Mouse (Mus musculus): ENCODE results near the gene Ensa. TPM values are rescaled to one million over a fixed set of nuclear protein-coding genes. Genes with fewer than 3 reads are reported as not detected.
"Not testable (repeated sequence)": the region's sequence is repeated elsewhere in the genome, so short reads cannot be mapped to it uniquely, and the experiment has no call there.

The Ensa gene
- polyA plus RNA-seq, 1 experiment from 2014 or later = 88.1 TPM

DNA sequence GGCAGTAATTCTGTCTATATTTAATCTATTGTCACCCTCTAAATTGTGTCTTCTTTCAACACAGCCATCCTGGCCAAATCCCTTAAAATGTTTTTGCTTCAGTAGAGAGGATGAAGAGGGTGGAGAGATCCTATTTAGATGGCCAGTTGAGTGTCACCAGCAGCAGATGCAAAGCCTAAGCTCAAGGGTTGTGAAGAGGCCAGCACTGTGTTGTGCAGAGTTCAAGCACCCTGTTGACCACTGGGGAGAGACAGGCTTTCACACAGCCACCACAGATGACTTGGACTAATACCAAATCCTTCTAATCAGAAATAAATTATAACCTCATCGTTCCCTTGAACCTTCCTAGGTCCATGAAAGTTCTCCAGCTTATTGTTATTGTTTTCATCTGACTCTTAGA lies 6.3 kb upstream of the Ensa start:
- ATAC-seq (ENCODE audit: low FRiP score) = no peak
- H3K9me3 ChIP-seq (ENCODE audit: control insufficient read depth, low read length) = no peaks in the 10 kb centered on the region
- H3K27me3 ChIP-seq (ENCODE audit: control insufficient read depth, insufficient read depth, low read length) = no peaks in the 10 kb centered on the region
- peak; percentile 71 for DNase-seq (ENCODE audit: low spot score, missing footprints)
- H3K36me3 ChIP-seq (ENCODE audit: control insufficient read depth, insufficient read depth, low read length) = peaks cover 3% of the 10 kb centered on the region; the same call in 1 of the 2 replicates
- H3K27ac ChIP-seq (ENCODE audit: low read depth, low read length) = no peak overlapping the region
- no peak overlapping the region for H3K4me3 ChIP-seq (ENCODE audit: low read depth, low read length)
- no peaks in the 10 kb centered on the region for H3K4me1 ChIP-seq (ENCODE audit: control insufficient read depth, insufficient read depth, low read length)
- H3K9ac ChIP-seq (ENCODE audit: low read length) = no peak overlapping the region
- H3K4me2 ChIP-seq = no peak overlapping the region
- WGBS = 94% methylated on average over 1 of the region's 1 CpGs

DNA sequence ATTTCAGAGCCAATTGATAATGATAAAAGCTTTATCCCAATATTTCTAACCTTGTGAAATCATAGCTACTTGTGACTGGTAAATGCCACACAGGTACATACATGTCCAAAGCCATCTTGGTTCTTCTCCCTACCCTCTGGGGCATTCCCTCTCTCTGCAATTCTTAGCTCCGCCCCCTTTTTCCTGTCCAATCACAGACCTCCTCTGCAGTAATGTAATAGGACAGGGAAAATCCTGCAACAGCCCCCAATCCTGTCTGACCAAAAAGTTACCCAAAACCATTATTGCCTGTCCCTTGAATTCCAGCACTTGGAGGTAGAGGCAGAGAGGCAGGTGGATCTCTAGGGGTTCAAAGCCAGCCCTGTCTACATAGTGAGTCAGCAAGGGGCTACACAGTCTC lies 3.6 kb upstream of the Ensa start:
- no peaks in the 10 kb centered on the region for H3K27me3 ChIP-seq (ENCODE audit: control insufficient read depth, insufficient read depth, low read length)
- DNase-seq (ENCODE audit: low spot score, missing footprints) (peak; percentile 64), ATAC-seq (ENCODE audit: low FRiP score) (no peak)
- no peak overlapping the region for H3K9ac ChIP-seq (ENCODE audit: low read length)
- WGBS = 81% methylated on average over 1 of the region's 1 CpGs
- H3K4me2 ChIP-seq = no peak overlapping the region
- no peaks in the 10 kb centered on the region for H3K9me3 ChIP-seq (ENCODE audit: control insufficient read depth, low read length)
- H3K4me3 ChIP-seq (ENCODE audit: low read depth, low read length) = no peak overlapping the region
- H3K4me1 ChIP-seq (ENCODE audit: control insufficient read depth, insufficient read depth, low read length) = peaks cover 4% of the 10 kb centered on the region
- H3K27ac ChIP-seq (ENCODE audit: low read depth, low read length) = no peak overlapping the region
- peaks cover 3% of the 10 kb centered on the region; the same call in 1 of the 2 replicates for H3K36me3 ChIP-seq (ENCODE audit: control insufficient read depth, insufficient read depth, low read length)

DNA sequence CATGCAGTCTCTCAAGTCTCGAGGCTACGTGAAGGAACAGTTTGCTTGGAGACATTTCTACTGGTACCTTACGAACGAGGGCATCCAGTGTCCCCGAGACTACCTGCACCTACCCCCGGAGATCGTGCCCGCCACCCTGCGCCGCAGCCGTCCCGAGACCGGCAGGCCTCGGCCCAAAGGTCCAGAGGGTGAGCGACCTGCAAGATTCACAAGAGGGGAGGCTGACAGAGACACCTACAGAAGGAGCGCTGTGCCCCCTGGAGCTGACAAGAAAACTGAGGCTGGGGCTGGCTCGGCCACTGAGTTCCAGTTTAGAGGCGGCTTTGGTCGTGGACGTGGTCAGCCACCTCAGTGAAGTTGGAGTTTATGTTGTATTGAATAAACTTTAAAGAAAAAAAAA lies 2.4 kb upstream of the Ensa start:
- not testable (repeated sequence) for H3K9me3 ChIP-seq (ENCODE audit: control insufficient read depth, low read length); H3K9ac ChIP-seq (ENCODE audit: low read length); H3K4me2 ChIP-seq; H3K4me1 ChIP-seq (ENCODE audit: control insufficient read depth, insufficient read depth, low read length); ATAC-seq (ENCODE audit: low FRiP score); H3K36me3 ChIP-seq (ENCODE audit: control insufficient read depth, insufficient read depth, low read length); H3K27me3 ChIP-seq (ENCODE audit: control insufficient read depth, insufficient read depth, low read length); H3K4me3 ChIP-seq (ENCODE audit: low read depth, low read length); H3K27ac ChIP-seq (ENCODE audit: low read depth, low read length); DNase-seq (ENCODE audit: low spot score, missing footprints)
- WGBS = 92% methylated on average over 20 of the region's 20 CpGs

DNA sequence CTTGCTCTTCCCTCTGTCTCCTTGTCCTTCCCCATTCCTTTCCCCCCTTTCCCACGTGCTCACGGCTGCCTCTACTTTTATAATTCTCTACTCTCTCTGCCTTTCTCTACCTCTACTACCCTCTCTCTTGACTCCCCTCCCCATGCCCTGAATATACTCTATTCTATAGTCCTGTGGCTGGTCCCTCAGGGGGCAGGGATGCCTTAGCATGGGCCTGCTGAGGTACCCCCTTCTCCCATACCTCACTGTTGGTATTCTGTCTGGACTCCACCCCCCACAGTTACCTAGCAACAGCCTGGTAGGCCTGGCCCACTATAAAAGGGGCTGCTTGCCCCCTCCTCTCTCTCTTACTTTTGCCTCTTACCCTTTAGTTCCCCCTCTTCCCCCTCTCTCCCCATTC lies 1.2 kb upstream of the Ensa start:
- H3K4me3 ChIP-seq (ENCODE audit: low read depth, low read length) = no peak overlapping the region
- no peak overlapping the region for H3K4me2 ChIP-seq

DNA sequence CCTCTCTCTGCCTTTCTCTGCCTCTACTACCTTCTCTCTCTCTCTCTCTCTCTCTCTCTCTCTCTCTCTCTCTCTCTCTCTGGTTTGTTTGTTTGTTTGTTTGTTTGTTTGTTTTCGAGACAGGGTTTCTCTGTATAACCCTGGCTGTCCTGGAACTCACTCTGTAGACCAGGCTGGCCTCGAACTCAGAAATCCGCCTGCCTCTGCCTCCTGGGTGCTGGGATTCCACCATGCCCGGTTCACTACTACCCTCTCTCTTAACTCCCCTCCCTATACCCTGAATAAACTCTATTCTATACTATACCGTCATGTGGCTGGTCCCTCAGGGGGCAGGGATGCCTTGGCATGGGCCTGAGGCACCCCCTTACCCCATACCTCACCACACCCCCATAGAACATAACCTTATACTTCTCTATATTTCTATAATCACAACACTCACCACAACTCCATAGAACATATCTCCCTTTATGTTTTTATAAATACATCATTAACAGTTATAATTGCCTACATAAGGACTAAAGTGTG lies 740 bp upstream of the Ensa start:
- peak; percentile 84 for DNase-seq (ENCODE audit: low spot score, missing footprints)
- Histone ChIP-seq H3K4me3 (ENCODE audit: low read depth, low read length) (peak overlapping the region; percentile 69; the same call in 1 of the 2 replicates), H3K4me2 (peak overlapping the region; percentile 40), H3K36me3 (ENCODE audit: control insufficient read depth, insufficient read depth, low read length) (peaks cover 14% of the 10 kb centered on the region; the same call in 1 of the 2 replicates), H3K9ac (ENCODE audit: low read length) (peak overlapping the region; percentile 48; the same call in 1 of the 2 replicates)
- 62% methylated on average over 5 of the region's 5 CpGs for WGBS
- not testable (repeated sequence) for H3K27me3 ChIP-seq (ENCODE audit: control insufficient read depth, insufficient read depth, low read length); H3K4me1 ChIP-seq (ENCODE audit: control insufficient read depth, insufficient read depth, low read length); H3K9me3 ChIP-seq (ENCODE audit: control insufficient read depth, low read length); H3K27ac ChIP-seq (ENCODE audit: low read depth, low read length); ATAC-seq (ENCODE audit: low FRiP score)

More for the DNA sequence above, 1.2 kb upstream of the Ensa start:
- DNase-seq (ENCODE audit: low spot score, missing footprints) = peak; percentile 76
- WGBS = 53% methylated on average over 2 of the region's 2 CpGs
- no peak for ATAC-seq (ENCODE audit: low FRiP score)
- H3K27me3 ChIP-seq (ENCODE audit: control insufficient read depth, insufficient read depth, low read length) = no peaks in the 10 kb centered on the region
- peaks cover 11% of the 10 kb centered on the region; the same call in 1 of the 2 replicates for H3K36me3 ChIP-seq (ENCODE audit: control insufficient read depth, insufficient read depth, low read length)
- H3K4me1 ChIP-seq (ENCODE audit: control insufficient read depth, insufficient read depth, low read length) = peaks cover 6% of the 10 kb centered on the region
- H3K9ac ChIP-seq (ENCODE audit: low read length) = no peak overlapping the region
- H3K27ac ChIP-seq (ENCODE audit: low read depth, low read length) = no peak overlapping the region
- H3K9me3 ChIP-seq (ENCODE audit: control insufficient read depth, low read length) = no peaks in the 10 kb centered on the region

DNA sequence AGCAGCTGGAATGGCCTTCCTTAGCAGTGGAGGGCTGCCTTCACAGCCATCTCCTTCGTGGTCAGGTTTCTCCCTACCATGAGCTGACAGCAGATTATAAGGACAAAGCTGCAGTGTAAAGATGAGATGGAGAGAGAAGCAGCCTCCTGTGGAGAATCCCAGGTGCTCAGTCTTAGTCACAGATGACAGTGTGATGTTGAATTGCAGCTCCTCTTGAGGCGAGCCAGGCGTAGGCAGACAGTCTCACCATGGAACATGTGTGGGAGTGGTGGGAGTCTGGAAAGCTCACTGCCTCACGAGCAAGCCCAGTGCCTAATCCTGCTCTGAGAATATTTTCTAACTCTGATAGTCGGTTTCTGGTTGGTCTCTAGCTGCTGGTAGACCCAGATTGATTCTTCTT lies 3.0 kb downstream of the Ensa start:
- ATAC-seq (ENCODE audit: low FRiP score) = no peak
- H3K36me3 ChIP-seq (ENCODE audit: control insufficient read depth, insufficient read depth, low read length) = peaks cover 21% of the 10 kb centered on the region; the same call in 1 of the 2 replicates
- no peak overlapping the region for H3K4me3 ChIP-seq (ENCODE audit: low read depth, low read length)
- no peak overlapping the region for H3K27ac ChIP-seq (ENCODE audit: low read depth, low read length)
- 95% methylated on average over 5 of the region's 5 CpGs for WGBS
- no peak overlapping the region for H3K9ac ChIP-seq (ENCODE audit: low read length)
- peak; percentile 49 for DNase-seq (ENCODE audit: low spot score, missing footprints)
- H3K4me1 ChIP-seq (ENCODE audit: control insufficient read depth, insufficient read depth, low read length) = peaks cover 6% of the 10 kb centered on the region
- no peaks in the 10 kb centered on the region for H3K9me3 ChIP-seq (ENCODE audit: control insufficient read depth, low read length)
- H3K27me3 ChIP-seq (ENCODE audit: control insufficient read depth, insufficient read depth, low read length) = no peaks in the 10 kb centered on the region
- H3K4me2 ChIP-seq = no peak overlapping the region

DNA sequence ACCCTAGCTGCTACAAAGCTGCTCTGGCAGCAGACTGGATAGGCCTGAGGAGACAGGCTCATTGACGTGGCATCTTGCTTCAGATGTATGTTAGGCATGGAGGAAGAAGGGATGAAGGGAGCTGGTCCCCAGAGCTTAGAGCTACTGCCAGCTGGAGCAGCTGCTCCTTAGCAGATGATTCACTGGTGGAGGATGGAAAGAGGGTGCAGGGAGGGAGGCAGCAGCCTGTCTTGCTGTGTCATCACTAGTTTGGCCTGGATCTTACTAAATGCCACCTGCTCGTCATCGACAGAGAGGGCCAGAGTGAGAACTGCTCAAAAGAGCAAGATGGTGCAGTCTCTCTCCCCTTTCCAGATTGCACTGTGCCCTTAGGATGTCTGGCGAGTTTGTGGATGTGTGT lies 5.0 kb downstream of the Ensa start:
- Histone ChIP-seq H3K9me3 (ENCODE audit: control insufficient read depth, low read length) (no peaks in the 10 kb centered on the region), H3K4me2 (no peak overlapping the region), H3K27ac (ENCODE audit: low read depth, low read length) (no peak overlapping the region), H3K27me3 (ENCODE audit: control insufficient read depth, insufficient read depth, low read length) (no peaks in the 10 kb centered on the region), H3K4me1 (ENCODE audit: control insufficient read depth, insufficient read depth, low read length) (peaks cover 6% of the 10 kb centered on the region), H3K4me3 (ENCODE audit: low read depth, low read length) (no peak overlapping the region), H3K36me3 (ENCODE audit: control insufficient read depth, insufficient read depth, low read length) (peaks cover 24% of the 10 kb centered on the region; the same call in 1 of the 2 replicates), H3K9ac (ENCODE audit: low read length) (no peak overlapping the region)
- 89% methylated on average over 4 of the region's 4 CpGs for WGBS
- DNase-seq (ENCODE audit: low spot score, missing footprints) = peak; percentile 23
- no peak for ATAC-seq (ENCODE audit: low FRiP score)

DNA sequence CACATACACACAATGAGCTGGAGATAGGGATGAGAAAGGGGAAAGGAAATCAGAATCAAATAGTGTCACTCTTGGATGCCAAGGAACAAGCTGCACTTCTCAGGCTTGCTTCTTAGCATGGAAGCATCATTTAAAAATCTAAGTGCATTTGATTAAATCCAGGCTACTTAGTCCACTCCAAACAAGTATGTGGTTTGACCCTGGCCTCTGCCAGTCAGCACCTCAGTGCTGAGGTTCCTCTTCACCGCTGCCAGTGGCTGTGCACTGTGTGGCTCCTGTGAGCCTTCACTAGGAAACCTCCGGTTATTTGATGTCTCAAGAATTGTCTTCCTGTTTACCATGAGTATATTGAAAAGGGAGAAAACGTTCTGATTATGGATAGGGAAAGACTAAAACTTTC lies 6.1 kb downstream of the Ensa start:
- Histone ChIP-seq H3K9me3 (ENCODE audit: control insufficient read depth, low read length) (no peaks in the 10 kb centered on the region), H3K36me3 (ENCODE audit: control insufficient read depth, insufficient read depth, low read length) (peaks cover 27% of the 10 kb centered on the region; the same call in 1 of the 2 replicates), H3K4me1 (ENCODE audit: control insufficient read depth, insufficient read depth, low read length) (peaks cover 5% of the 10 kb centered on the region), H3K4me2 (no peak overlapping the region), H3K27ac (ENCODE audit: low read depth, low read length) (no peak overlapping the region), H3K9ac (ENCODE audit: low read length) (no peak overlapping the region), H3K4me3 (ENCODE audit: low read depth, low read length) (no peak overlapping the region), H3K27me3 (ENCODE audit: control insufficient read depth, insufficient read depth, low read length) (no peaks in the 10 kb centered on the region)
- DNase-seq (ENCODE audit: low spot score, missing footprints) (peak; percentile 31), ATAC-seq (ENCODE audit: low FRiP score) (no peak)
- WGBS = 81% methylated on average over 3 of the region's 3 CpGs

DNA sequence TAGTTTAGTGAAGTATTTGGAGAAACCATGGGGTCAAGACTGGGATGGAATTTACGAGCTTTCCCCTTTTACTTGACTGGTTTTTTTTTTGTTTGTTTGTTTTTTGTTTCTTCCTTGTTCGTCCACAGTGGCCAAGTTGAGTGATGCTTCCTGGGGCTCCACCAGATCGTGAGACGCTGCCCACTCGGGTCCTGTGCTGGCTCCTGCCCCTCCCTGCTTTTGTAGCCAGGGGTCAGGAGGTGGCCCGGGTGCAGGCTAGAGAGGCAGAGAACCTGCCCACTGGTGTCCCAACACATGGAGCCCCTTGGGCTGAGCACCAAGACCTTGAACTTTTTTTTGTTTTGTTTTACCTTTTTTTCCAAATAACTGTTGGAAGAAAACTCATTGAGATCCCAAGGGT lies 6.5 kb downstream of the Ensa start:
- Histone ChIP-seq H3K9me3 (ENCODE audit: control insufficient read depth, low read length) (no peaks in the 10 kb centered on the region), H3K4me2 (no peak overlapping the region), H3K27ac (ENCODE audit: low read depth, low read length) (no peak overlapping the region), H3K27me3 (ENCODE audit: control insufficient read depth, insufficient read depth, low read length) (no peaks in the 10 kb centered on the region), H3K4me1 (ENCODE audit: control insufficient read depth, insufficient read depth, low read length) (peaks cover under 1% of the 10 kb centered on the region; the same call in 1 of the 2 replicates), H3K9ac (ENCODE audit: low read length) (no peak overlapping the region), H3K4me3 (ENCODE audit: low read depth, low read length) (no peak overlapping the region), H3K36me3 (ENCODE audit: control insufficient read depth, insufficient read depth, low read length) (peaks cover 26% of the 10 kb centered on the region; the same call in 1 of the 2 replicates)
- DNase-seq (ENCODE audit: low spot score, missing footprints) (no peak), ATAC-seq (ENCODE audit: low FRiP score) (no peak)
- WGBS = 92% methylated on average over 6 of the region's 6 CpGs

Data from midbrain, embryonic 11.5 days (tissue).